14 mouse cellular contexts compared by ENCODE assay signal in the genomic region with DNA sequence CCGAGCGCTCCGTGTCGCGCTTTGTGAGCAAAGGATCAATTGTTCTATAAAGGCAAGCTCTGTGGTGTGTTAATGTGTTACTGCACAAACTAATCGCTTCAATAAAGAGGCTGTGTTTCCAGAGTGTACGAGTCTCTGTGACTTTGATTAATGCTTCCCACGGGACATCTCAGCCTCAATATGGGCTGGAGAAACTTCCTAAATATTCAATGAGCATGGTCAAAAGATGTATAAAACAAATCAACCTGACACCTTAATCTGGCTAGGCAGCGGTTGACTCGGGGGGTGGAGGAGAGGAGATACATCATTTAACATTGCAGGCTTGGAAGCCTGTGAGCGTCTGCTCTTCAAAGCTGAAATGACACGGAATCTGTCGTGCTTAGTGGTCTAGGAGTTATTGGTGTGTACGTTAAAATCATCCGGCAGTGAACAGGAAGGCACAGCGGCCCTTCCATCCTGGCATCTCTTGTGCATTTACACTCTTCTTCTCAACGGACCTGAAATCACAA. TPM values are rescaled to one million over a fixed set of nuclear protein-coding genes. Genes with fewer than 3 reads are reported as not detected.
DNase-seq lines count a peak whose midpoint lies in the region; ATAC-seq lines count a peak whose summit lies in the region.
"Had no signal": no experiment of that assay in that cellular context is flagged by ENCODE, and none has a peak within 500 bp of the region (broad histone marks: within the 10 kb centered on the region; RNA-seq: fewer than 3 reads in every experiment).

No protein-coding gene starts in this region.

- no peaks in the 10 kb centered on the region for H3K27me3 ChIP-seq in heart, embryonic 14.5 days (ENCODE audit: control insufficient read depth, insufficient read depth, low read length)
- H3K27me3 ChIP-seq in embryonic facial prominence, embryonic 10.5 days (replicated peaks; ENCODE audit: low read depth, poor library complexity, severe bottlenecking): peaks cover 41% of the 10 kb centered on the region
- no peaks in the 10 kb centered on the region for H3K27me3 ChIP-seq in hindbrain, embryonic 11.5 days (ENCODE audit: control insufficient read depth, insufficient read depth, low read length)
- no peaks in the 10 kb centered on the region for H3K27me3 ChIP-seq in midbrain, embryonic 15.5 days (replicated peaks)
- H3K27me3 ChIP-seq: Patski had no signal

- H3K27ac ChIP-seq in heart, embryonic 14.5 days (replicated peaks in 1 of 2; ENCODE audit: control insufficient read depth in 1 of 2, insufficient read depth in 1 of 2, low read depth in 2 of 2, low read length in 2 of 2): peak overlapping the region; percentile 42 to 62
- no peak overlapping the region for H3K27ac ChIP-seq in embryonic facial prominence, embryonic 10.5 days (replicated peaks)
- H3K27ac ChIP-seq in hindbrain, embryonic 11.5 days (ENCODE audit: low read depth, low read length): peak overlapping the region; percentile 38
- H3K27ac ChIP-seq in midbrain, embryonic 15.5 days: no peak overlapping the region
- H3K27ac ChIP-seq: stomach, postnatal 0 days had no signal

- ATAC-seq in heart, embryonic 14.5 days (ENCODE audit: insufficient number of reproducible peaks, insufficient read depth, low FRiP score, low read depth): no peak
- peak; percentile 71; the same call in 1 of the 2 replicates for ATAC-seq in hindbrain, embryonic 11.5 days (ENCODE audit: low FRiP score)
- no peak for ATAC-seq in midbrain, embryonic 15.5 days (replicated peaks)
- ATAC-seq: Patski had no signal

- H3K4me1 ChIP-seq in heart, embryonic 14.5 days (ENCODE audit: control insufficient read depth in 2 of 2, insufficient read depth in 2 of 2, low read length in 2 of 2): peaks cover 14 to 37% of the 10 kb centered on the region in 2 experiments
- peaks cover 21% of the 10 kb centered on the region for H3K4me1 ChIP-seq in embryonic facial prominence, embryonic 10.5 days
- H3K4me1 ChIP-seq in hindbrain, embryonic 11.5 days (replicated peaks; ENCODE audit: control insufficient read depth, insufficient read depth, low read length): peaks cover 9% of the 10 kb centered on the region
- H3K4me1 ChIP-seq in midbrain, embryonic 15.5 days: peaks cover 19% of the 10 kb centered on the region

- H3K36me3 ChIP-seq in heart, embryonic 14.5 days (ENCODE audit: control insufficient read depth, insufficient read depth, low read length): peaks cover 40% of the 10 kb centered on the region
- no peaks in the 10 kb centered on the region for H3K36me3 ChIP-seq in embryonic facial prominence, embryonic 10.5 days (replicated peaks)
- 0 out of 2 replicates have a peak, but pooled peaks cover 3% of the 10 kb centered on the region for H3K36me3 ChIP-seq in hindbrain, embryonic 11.5 days (ENCODE audit: control insufficient read depth, insufficient read depth, low read length)
- H3K36me3 ChIP-seq in midbrain, embryonic 15.5 days (replicated peaks): no peaks in the 10 kb centered on the region

- whole genome bisulfite sequencing in heart, embryonic 14.5 days: 71% methylated on average over 17 of the region's 17 CpGs
- 48% methylated on average over 17 of the region's 17 CpGs for WGBS in embryonic facial prominence, embryonic 10.5 days
- 21% methylated on average over 17 of the region's 17 CpGs for WGBS in hindbrain, embryonic 11.5 days
- WGBS in midbrain, embryonic 15.5 days: 15% methylated on average over 17 of the region's 17 CpGs

- no peak for DNase-seq in heart, postnatal 14 days
- no peak for DNase-seq in embryonic facial prominence, embryonic 10.5 days (ENCODE audit: low spot score)
- peak; percentile 67 for DNase-seq in hindbrain, embryonic 11.5 days (ENCODE audit: low spot score)
- no peak for DNase-seq in cerebellum, postnatal 10 days
- DNase-seq in cerebellum, postnatal 36 days: no peak
- DNase-seq in yolk sac, embryonic 10.5 days (ENCODE audit: low spot score): no peak
- DNase-seq: adrenal gland, postnatal 36 days; cerebellum, postnatal 14 days; lung, adult 18-20 months had no signal

- H3K4me2 ChIP-seq in heart, embryonic 14.5 days (ENCODE audit: low read length): 0 out of 2 replicates have a peak overlapping the region, but pooled peaks have one; percentile 3
- H3K4me2 ChIP-seq in hindbrain, embryonic 11.5 days (replicated peaks; ENCODE audit: low read depth, low read length): no peak overlapping the region
- H3K4me2 ChIP-seq in midbrain, embryonic 15.5 days: peak overlapping the region; percentile 32

- H3K9me3 ChIP-seq in heart, embryonic 14.5 days (ENCODE audit: control insufficient read depth, low read length): no peaks in the 10 kb centered on the region
- no peaks in the 10 kb centered on the region for H3K9me3 ChIP-seq in embryonic facial prominence, embryonic 10.5 days
- H3K9me3 ChIP-seq in hindbrain, embryonic 11.5 days (ENCODE audit: control insufficient read depth, low read length): no peaks in the 10 kb centered on the region
- H3K9me3 ChIP-seq in midbrain, embryonic 15.5 days: no peaks in the 10 kb centered on the region

- intact Hi-C loops in heart, postnatal 14 days (cut with DNase I): loop anchor here (10.0 kb wide), 1 partner anchor 546 kb away; no protein-coding TSS in a partner anchor

- H3K9ac ChIP-seq in heart, embryonic 14.5 days (ENCODE audit: low read length): peak overlapping the region; percentile 44; the same call in 1 of the 2 replicates
- no peak overlapping the region for H3K9ac ChIP-seq in hindbrain, embryonic 11.5 days (ENCODE audit: low read depth, low read length)
- no peak overlapping the region for H3K9ac ChIP-seq in midbrain, embryonic 15.5 days

- no peak overlapping the region for H3K4me3 ChIP-seq in heart, embryonic 14.5 days (ENCODE audit: control insufficient read depth in 1 of 2, insufficient read depth in 1 of 2, low read depth in 1 of 2, low read length in 2 of 2)
- H3K4me3 ChIP-seq in embryonic facial prominence, embryonic 10.5 days: 0 out of 2 replicates have a peak overlapping the region, but pooled peaks have one; percentile 16
- H3K4me3 ChIP-seq in hindbrain, embryonic 11.5 days (ENCODE audit: low read depth, low read length): no peak overlapping the region
- H3K4me3 ChIP-seq in midbrain, embryonic 15.5 days: no peak overlapping the region

RNA-seq across cellular contexts. Expression of gene Prox1, which starts 21.2 kb away (rescaled TPM):
- 21.0 and 21.7 TPM in 2 replicates for polyA plus RNA-seq in heart, embryonic 14.5 days (2014; fragmentation: Nextera tagmentation; extraction: Ambion mirVana)
- total RNA-seq in heart, postnatal 14 days (2021): 10 to 100 TPM; 39.5 to 43.6 TPM
- polyA plus RNA-seq in embryonic facial prominence, embryonic 10.5 days (2016; fragmentation: Nextera tagmentation; extraction: Ambion mirVana): 3.0 and 3.9 TPM in 2 replicates
- polyA plus RNA-seq in hindbrain, embryonic 11.5 days (2014; fragmentation: Nextera tagmentation; extraction: Ambion mirVana): 8.5 and 9.0 TPM in 2 replicates
- 11.1 and 14.1 TPM in 2 replicates for polyA plus RNA-seq in midbrain, embryonic 15.5 days (2015; fragmentation: Nextera tagmentation; extraction: Ambion mirVana)
- total RNA-seq: monocyte, adult 5-6 weeks had no signal

Comparison
In these comparisons a context has a peak if more than half of its experiments do, and no peak if none do; other contexts are left out.
1. H3K27ac ChIP-seq: peak in heart, embryonic 14.5 days (2 of 2) and hindbrain, embryonic 11.5 days (single experiment); none in embryonic facial prominence, embryonic 10.5 days (single experiment) and midbrain, embryonic 15.5 days (single experiment).